Mouse (Mus musculus) adrenal gland, postnatal 25 days (tissue): ENCODE results near the gene Hoxd13. TPM values are rescaled to one million over a fixed set of nuclear protein-coding genes. Genes with fewer than 3 reads are reported as not detected.

Source experiments
- DNase-seq: peaks from one replicate; pipeline ENCODE4 v3.0.0; 2021; ENCODE audit warnings: mixed read lengths
- total RNA-seq: library from RNA; stranded (reverse); gene quantifications from 2 replicates; pipeline ENCODE4 v1.2.3, GENCODE M21; 2021

Hoxd13 gene
- total RNA-seq, 1 experiment from 2014 or later, result not detected

DNA sequence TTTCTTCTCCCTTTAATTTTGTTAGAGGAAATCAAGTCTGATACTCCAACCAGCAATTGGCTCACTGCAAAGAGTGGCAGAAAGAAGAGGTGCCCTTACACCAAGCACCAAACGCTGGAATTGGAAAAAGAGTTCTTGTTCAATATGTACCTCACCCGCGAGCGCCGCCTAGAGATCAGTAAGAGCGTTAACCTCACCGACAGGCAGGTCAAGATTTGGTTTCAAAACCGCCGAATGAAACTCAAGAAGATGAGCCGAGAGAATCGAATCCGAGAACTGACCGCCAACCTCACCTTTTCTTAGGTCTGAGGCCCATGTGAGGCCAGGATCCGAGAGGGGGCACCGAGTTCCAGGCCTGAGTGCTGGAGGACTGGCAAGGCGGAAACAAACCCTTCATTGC is 26.0 kb downstream of the Hoxd13 start:
- DNase-seq, result no peak

DNA sequence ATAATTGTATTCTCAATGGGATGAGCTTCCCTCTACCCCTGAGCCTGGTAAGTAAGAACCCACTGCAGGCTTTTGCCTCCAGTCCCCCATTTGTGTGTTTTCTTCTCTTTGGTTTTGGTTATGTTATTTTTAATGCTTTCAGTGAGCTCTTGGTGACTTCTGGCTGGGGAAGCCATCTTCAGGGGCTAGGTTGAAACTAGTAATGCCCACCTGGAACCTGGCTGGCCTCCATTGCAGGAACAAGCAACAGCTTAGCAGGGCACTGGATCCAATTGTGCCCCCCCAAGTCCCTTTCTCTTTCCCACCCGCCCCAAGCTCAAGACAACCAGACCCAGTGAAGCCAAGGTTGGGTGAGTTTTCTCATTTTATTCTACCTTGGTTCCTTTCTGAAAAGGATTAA is 27.3 kb downstream of the Hoxd13 start:
- no peak for DNase-seq

DNA sequence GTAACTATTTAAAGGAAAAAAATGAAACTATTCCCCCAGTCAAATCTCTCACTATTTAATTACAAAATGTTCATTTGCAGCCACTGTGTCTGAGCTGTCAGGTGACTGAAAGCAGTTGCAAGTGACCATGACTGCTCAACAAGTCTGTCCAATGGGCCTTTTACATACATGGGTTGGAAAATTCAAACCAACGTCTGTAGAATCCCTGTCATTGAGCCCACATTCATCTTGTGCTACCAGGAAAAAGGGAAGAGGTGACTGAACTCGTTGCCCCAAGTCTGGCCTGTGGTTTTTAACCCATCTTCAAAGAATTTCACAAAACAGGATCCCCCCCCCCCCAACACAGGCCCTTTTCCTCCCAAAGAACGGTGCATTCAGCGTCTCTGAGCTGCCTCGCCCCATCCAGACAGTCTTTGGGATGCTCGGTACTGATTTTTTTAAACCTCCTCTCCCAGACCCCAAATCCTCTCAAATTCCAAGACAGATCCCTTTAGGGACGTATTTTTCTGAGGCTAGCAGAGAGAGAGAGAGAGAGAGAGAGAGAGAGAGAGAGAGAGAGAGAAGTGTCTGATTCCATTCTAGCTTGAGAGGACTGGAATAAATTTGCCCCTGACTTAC is 27.8 kb downstream of the Hoxd13 start:
- DNase-seq, result no peak

- no peak for DNase-seq
These were observed 28.6 kb downstream of the Hoxd13 start for GRCm38 (mm10) chr2:74696442-74697335.

DNA sequence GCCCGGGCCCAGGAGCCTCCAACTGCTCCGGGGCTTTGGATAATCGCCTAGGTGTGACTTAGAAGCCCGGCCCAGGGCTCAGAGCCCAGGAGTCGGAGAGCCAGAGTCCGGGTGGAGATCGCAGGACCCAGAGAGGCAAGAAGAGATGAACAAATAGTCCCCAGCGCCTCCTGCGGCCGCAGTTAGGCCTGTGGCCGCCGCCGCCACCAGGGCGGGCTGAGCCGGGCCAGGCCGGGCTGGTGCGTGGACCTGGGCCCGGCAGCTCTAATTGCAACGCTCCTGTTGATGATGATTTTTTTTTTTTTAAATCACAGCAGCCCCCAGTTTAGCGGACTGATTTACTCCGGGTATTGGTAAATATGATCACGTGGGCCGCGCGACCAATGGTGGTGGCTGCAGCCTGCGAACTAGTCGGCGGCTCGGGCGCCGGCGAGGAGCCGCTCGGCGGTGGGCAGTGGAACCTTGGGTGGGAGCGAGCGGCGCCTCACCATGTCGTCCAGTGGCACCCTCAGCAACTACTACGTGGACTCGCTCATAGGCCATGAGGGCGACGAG is 29.5 kb downstream of the Hoxd13 start, which contains the start of gene Hoxd9:
Hoxd9 (plus strand) TSS at position 161 of the 555 bp plus-strand sequence.
- peak; percentile 78 for DNase-seq

DNA sequence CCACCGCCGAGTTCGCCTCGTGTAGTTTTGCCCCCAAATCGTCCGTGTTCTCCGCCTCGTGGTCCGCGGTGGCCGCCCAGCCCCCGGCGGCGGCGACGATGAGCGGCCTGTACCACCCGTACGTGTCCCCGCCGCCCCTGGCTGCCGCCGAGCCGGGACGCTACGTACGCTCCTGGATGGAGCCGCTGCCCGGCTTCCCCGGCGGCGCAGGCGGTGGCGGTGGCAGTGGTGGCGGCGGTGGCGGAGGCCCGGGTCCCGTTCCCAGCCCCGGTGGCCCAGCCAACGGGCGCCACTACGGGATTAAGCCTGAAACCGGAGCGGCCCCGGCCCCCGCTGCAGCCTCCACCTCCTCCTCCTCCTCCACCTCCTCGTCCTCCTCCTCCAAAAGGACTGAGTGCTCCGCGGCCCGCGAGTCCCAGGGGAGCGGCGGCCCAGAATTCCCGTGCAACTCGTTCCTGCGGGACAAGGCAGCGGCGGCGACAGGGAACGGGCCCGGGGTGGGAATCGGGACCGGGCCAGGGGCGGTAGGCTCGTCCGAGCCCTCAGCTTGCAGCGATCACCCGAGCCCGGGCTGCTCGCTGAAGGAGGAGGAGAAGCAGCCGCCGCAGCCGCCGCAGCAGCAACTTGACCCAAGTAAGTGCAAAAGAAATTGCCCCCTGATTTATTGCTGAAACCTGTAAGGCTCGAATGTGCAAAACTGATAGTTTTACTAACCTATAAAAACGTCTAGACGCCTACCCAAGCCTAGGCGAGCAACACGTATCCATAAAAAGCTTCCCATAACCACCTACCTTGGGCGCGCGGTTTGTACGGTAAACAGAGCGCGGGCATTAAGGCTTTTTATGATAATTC is 30.3 kb downstream of the Hoxd13 start:
- DNase-seq, result peak; percentile 52

DNA sequence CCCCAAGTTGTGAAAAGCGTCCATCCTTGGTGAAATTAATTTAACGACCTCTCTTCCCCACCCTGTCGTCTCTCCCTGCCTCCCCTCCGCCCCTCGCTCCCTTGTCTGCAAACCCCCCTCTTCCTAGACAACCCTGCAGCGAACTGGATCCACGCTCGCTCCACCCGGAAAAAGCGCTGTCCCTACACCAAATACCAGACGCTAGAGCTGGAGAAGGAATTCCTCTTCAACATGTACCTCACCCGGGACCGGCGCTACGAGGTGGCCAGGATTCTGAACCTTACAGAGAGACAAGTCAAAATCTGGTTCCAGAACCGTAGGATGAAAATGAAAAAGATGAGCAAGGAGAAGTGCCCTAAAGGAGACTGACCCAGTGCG is 30.9 kb downstream of the Hoxd13 start:
- no peak for DNase-seq

DNA sequence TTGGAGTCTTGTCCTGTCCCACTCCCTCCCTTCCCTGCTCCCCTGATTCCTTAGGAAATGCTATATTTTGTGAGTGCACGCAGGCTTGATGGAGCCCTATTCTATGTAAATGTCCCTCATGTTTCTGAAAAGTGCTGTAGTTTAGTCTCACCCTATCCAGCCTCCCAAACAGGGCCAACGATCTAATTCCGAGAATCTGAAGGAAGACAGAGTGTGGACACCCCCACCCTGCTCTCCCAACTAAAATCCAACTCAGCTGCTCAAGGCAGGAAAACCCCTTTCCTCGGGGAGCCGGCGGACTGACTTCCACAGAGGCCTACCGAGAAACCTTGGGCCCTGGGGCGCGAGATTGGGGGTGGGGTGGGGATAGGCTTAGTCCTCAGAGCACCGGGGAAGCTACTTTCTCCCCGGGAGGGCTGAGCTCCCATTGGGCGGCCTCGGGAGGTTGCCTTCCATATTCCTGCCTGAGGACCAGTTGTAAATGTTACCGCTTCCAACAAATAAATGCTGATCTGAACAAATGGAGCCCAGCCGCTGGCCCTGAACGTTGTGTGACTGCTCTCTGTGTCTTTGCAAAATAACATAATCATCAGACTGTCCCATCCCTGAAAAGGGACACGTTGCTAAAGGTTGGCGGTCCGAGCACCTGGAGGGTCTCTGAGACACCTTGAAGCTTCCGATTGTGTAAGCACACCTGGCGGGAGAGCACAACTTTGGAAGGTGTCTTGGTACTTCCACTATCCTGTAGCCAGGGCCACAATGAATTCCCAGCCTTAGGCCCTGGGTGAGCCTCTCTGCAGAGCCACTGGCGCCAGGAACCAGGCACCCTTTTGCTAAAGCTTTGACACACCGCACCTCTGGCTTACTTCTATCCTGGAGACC is 31.8 kb downstream of the Hoxd13 start:
- DNase-seq, result no peak

- no peak for DNase-seq
These were observed 32.5 kb downstream of the Hoxd13 start for GRCm38 (mm10) chr2:74700546-74701112.

DNA sequence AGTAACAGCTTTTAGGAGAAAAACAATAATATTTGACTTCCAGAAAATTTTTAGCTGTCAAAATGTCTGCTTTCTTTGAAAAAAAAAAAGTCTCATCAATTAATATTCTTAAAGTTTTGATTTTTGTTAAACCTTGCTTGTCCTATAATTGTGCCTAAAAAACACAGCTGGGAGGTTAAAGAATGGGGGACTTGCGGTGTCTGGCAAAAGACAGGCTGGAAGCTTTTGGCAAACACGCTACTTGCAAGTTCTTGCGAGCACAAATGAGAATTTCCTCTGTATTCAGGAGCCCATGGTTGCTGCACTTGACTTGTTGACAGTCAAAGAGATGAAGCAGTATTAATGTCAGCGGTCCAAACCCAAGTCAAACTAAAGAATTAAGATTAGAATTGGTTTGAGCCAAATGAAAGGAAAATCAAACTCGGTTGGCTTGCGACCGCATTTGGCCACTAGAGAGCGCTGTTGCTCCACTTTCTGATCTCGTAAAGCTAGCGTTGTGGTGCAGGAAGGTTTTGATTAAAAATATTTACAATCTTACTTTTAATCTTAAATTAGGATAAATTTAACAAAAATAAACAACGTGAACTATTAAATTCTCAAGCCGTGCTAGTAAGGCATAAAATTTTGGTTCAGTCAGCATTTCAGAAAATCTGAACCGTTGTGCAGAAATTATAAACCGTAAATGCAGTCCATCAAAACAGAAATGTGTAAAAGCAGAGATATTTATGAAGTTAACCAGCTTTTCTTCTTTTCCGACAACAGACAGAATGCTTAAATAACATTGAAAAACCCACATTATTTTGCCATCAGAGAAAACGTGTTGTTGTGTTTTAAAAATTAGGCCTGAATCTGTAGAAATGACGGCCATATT is 34.1 kb downstream of the Hoxd13 start:
- DNase-seq, result peak; percentile 83

- no peak for DNase-seq
These were observed 34.7 kb downstream of the Hoxd13 start for GRCm38 (mm10) chr2:74702820-74703219.

DNA sequence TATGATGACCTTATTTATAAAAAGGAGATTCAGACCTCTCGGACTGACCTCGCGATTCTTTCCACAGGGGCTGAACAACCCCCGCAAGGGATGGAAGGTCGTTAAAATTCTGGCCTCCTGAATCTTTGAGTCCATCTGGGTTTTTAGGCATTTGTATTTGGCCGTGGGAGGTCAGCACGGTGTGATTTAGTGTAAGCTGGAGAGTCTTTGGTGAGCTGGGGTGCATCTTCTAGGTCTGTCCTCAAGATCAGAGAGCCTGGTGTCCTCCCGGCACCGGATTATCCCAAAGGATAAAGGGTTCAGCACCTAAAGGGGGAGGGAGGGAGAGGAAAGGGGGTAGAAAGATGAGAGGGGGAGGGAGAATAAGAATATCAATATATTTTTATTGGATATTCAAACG is 35.2 kb downstream of the Hoxd13 start:
- no peak for DNase-seq

GRCm38 (mm10) chr2:74703720-74704392 is 35.7 kb downstream of the Hoxd13 start:
- DNase-seq, result no peak

- peak; percentile 83 for DNase-seq
These were observed 36.4 kb downstream of the Hoxd13 start, which contains the start of gene Hoxd8 for GRCm38 (mm10) chr2:74704393-74704998. TSS of gene Hoxd8 (plus strand) at chr2:74704615.

DNA sequence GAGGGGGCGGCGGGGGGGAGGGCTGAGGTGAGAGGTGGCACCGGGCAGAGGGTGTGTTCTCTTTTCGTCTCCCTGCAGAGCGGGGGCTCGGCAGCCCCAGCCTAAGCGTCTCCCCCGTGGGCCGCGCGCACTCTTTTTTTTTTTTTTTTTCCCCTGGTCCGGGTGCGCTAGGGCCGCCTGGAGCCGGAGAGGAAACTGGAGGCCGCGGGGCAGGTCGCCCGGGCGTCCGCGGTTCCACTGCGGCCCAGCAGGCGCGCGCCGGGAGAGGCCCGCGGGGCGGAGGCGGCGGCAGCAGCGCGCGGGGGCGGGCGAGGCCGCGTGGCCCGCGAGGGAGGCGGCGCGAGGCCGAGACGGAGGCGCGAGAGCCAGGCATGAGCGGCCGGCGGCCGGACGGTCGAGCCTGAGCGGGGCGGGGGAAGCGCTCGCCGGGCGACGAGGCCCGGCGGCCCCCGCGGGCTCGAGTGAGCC is 36.9 kb downstream of the Hoxd13 start:
- peak; percentile 60 for DNase-seq

DNA sequence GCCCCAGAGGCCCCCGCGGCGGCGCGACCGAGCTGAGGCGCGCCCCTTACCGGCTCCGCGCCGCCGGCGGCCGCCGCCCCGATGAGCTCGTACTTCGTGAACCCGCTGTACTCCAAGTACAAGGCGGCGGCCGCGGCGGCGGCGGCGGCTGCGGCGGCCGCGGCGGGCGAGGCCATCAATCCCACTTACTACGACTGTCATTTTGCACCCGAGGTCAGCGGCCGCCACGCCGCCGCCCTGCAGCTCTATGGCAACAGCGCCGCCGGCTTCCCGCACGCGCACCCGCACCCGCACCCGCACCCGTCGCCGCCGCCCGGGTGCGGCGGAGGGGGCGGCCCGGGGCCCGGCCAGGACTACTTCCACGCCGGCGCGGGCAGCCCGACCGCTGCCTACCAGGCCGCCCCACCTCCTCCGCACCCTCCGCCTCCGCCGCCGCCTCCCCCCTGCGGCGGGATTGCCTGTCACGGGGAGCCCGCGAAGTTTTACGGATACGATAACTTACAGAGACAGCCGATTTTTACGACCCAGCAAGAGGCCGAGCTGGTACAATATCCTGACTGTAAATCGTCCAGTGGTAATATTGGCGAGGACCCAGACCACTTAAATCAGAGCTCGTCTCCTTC is 37.5 kb downstream of the Hoxd13 start:
- peak; percentile 79 for DNase-seq

DNA sequence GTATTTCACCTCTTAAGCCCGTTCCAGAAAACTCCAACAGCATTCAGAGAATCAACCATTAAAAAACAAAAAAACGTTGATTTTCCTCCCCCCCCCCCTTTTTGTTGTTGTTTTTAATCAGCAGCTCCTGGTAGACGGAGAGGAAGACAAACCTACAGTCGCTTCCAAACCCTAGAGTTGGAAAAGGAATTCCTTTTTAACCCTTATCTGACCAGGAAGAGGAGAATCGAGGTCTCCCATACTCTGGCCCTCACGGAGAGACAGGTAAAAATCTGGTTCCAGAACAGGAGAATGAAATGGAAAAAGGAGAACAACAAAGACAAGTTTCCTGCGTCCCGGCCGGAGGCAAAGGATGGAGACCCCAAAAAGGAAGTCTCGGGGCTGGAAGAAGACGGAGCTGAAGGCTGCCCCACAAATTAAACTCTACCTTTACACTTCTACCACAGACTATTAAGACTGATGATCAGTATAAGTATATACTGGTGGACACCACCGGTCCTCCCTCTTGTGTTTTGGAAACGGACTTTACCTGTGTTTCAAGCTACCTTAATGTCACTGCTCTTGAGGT is 38.4 kb downstream of the Hoxd13 start:
- DNase-seq, result no peak

GRCm38 (mm10) chr2:74707599-74707998 is 39.5 kb downstream of the Hoxd13 start:
- DNase-seq, result no peak
